Mouse (Mus musculus): ENCODE measurements around the gene Sec22c.

DNA sequence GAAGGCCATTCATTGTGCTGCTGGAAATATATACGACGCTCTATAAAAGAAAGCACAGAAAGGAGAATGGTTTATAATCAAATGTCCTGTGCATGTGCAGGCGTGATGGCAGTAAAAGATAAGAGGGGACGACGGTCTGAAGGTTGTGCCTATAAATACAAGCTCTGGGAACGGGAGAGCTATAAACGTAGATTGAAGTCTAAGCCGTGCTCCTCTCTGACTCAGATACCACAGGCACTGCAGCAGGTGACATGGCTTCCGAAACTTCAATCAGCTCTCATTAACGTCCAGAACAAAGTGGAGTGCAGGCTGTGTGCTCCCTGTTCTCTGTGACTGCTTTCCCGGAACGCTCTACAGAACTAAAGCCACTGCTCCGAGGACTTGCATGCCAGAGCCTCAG, 48.1 kb downstream of the Sec22c start:
- no peak for TF ChIP-seq CTCF (IDR thresholded peaks at IDR 0.05; ENCODE audit: insufficient read depth, low read length)
- no peak for TF ChIP-seq POLR2A (IDR thresholded peaks at IDR 0.05; ENCODE audit: borderline replicate concordance, extremely low read depth, low read depth, low read length)
